Comparison of ENCODE assay signal across 10 mouse cellular contexts in genomic region chr5:24778082-24778842, GRCm38 (mm10). TPM values are rescaled to one million over a fixed set of nuclear protein-coding genes. Genes with fewer than 3 reads are reported as not detected.
DNase-seq lines count a peak whose midpoint lies in the region; ATAC-seq lines count a peak whose summit lies in the region.
"Had no signal": no experiment of that assay in that cellular context is flagged by ENCODE, and none has a peak within 500 bp of the region (broad histone marks: within the 10 kb centered on the region; RNA-seq: fewer than 3 reads in every experiment).

No protein-coding gene starts in this region.

- no peak overlapping the region for H3K9ac ChIP-seq in limb, embryonic 15.5 days

- 35% methylated on average over 17 of the region's 17 CpGs for WGBS in limb, embryonic 15.5 days

- no peak for ATAC-seq in limb, embryonic 15.5 days (ENCODE audit: insufficient number of reproducible peaks, low FRiP score, low TSS enrichment, low read depth)
- no peak for ATAC-seq in erythroid progenitor cell, adult 5-6 weeks (replicated peaks; ENCODE audit: low FRiP score, poor library complexity, severe bottlenecking)

- H3K9me3 ChIP-seq in limb, embryonic 15.5 days, result no peaks in the 10 kb centered on the region

- DNase-seq in heart, adult 11 months, result peak; percentile 42
- no peak for DNase-seq in heart, adult 18-20 months
- DNase-seq in testis, postnatal 10 days (ENCODE audit: low spot score), result peak; percentile 38
- no peak for DNase-seq in testis, postnatal 14 days (ENCODE audit: low spot score)
- DNase-seq in right cerebral cortex, adult 18-20 months, result no peak
- DNase-seq in layer of hippocampus, postnatal 14 days (ENCODE audit: low spot score in 2 of 2), result no peak
- DNase-seq: cerebellum, adult 18-20 months had no signal

- no peaks in the 10 kb centered on the region for H3K36me3 ChIP-seq in limb, embryonic 15.5 days

- H3K27ac ChIP-seq in limb, embryonic 15.5 days, result no peak overlapping the region

- no peak overlapping the region for H3K4me3 ChIP-seq in limb, embryonic 15.5 days

- H3K4me1 ChIP-seq in limb, embryonic 15.5 days, result peaks cover 7% of the 10 kb centered on the region; the same call in 1 of the 2 replicates

- H3K27me3 ChIP-seq in limb, embryonic 15.5 days, result 0 out of 2 replicates have a peak, but pooled peaks cover 5% of the 10 kb centered on the region

- H3K4me2 ChIP-seq in limb, embryonic 15.5 days, result peak overlapping the region; percentile 5; the same call in 1 of the 2 replicates

RNA-seq across cellular contexts. Expression of gene Crygn, which starts 20.5 kb away (rescaled TPM):
- not detected for total RNA-seq in heart, adult 18-20 months (2021)
- polyA plus RNA-seq in limb, embryonic 15.5 days (2015; fragmentation: Nextera tagmentation; extraction: Ambion mirVana), result 2.6 TPM in 1 of 2 replicates, not detected in the other
- total RNA-seq in layer of hippocampus, postnatal 14 days (2021), result 1 to 10 TPM; 2.3 to 3.3 TPM
- 21.8 TPM in 1 of 2 replicates, not detected in the other for total RNA-seq in erythroid progenitor cell, adult 5-6 weeks (2015; ENCODE audit: low replicate concordance)
- not detected in 2 replicates for total RNA-seq in erythroid progenitor cell, adult 5-6 weeks (2017; ENCODE audit: low replicate concordance)
- total RNA-seq: gastrocnemius, adult 18-20 months had no signal

RNA-seq across cellular contexts. Expression of gene Wdr86, which starts 47.7 kb away (rescaled TPM):
- under 1 TPM; 0.39 to 0.52 TPM for total RNA-seq in heart, adult 18-20 months (2021)
- 16.8 and 18.4 TPM in 2 replicates for polyA plus RNA-seq in limb, embryonic 15.5 days (2015; fragmentation: Nextera tagmentation; extraction: Ambion mirVana)
- 1 to 10 TPM; 1.1 to 4.7 TPM for total RNA-seq in layer of hippocampus, postnatal 14 days (2021)
- not detected in 2 replicates for total RNA-seq in erythroid progenitor cell, adult 5-6 weeks (2015; ENCODE audit: low replicate concordance)
- 5.4 TPM in 1 of 2 replicates, not detected in the other for total RNA-seq in erythroid progenitor cell, adult 5-6 weeks (2017; ENCODE audit: low replicate concordance)
- total RNA-seq: gastrocnemius, adult 18-20 months had no signal

Comparison
In these comparisons a context has a peak if more than half of its experiments do, and no peak if none do; other contexts are left out.
1. DNase-seq: peak in heart, adult 11 months (single experiment) and testis, postnatal 10 days (single experiment); none in heart, adult 18-20 months (0 of 2), testis, postnatal 14 days (single experiment), right cerebral cortex, adult 18-20 months (single experiment) and layer of hippocampus, postnatal 14 days (0 of 2).